Mouse (Mus musculus) liver, embryonic 13.5 days (tissue): ENCODE measurements around the gene B3galt6. TPM values are rescaled to one million over a fixed set of nuclear protein-coding genes. Genes with fewer than 3 reads are reported as not detected.

Experiments used
- ATAC-seq: fragments of 200-750 bp; cut with Nextera tagmentation; 2 replicates; pipeline ENCODE4 v1.8.0; 2017; ENCODE audit warnings: low read depth, mild to moderate bottlenecking, moderate number of reproducible peaks, moderate library complexity
- DNase-seq: peaks from one replicate; pipeline ENCODE4 v3.0.0; 2022
- H3K27ac ChIP-seq: fragments of 300-500 bp; sonication (generic); 2 replicates; pipeline ENCODE4 v1.5.1; 2015; ENCODE audit warnings: moderate library complexity, mild to moderate bottlenecking, inconsistent platforms
- H3K27me3 ChIP-seq: fragments of 300-500 bp; sonication (generic); 2 replicates; pipeline ENCODE4 v1.6.1; 2015; ENCODE audit warnings: mild to moderate bottlenecking, inconsistent platforms
- H3K36me3 ChIP-seq: fragments of 300-500 bp; sonication (generic); 2 replicates; pipeline ENCODE4 v1.6.1; 2015; ENCODE audit warnings: mild to moderate bottlenecking, inconsistent platforms
- H3K4me1 ChIP-seq: fragments of 300-500 bp; sonication (generic); replicated peaks from 2 replicates; pipeline ENCODE4 v1.6.1; 2015; ENCODE audit warnings: inconsistent platforms
- H3K4me2 ChIP-seq: fragments of 300-500 bp; sonication (generic); 2 replicates; pipeline ENCODE4 v1.6.1; 2015; ENCODE audit warnings: inconsistent platforms, mild to moderate bottlenecking, moderate library complexity
- H3K4me3 ChIP-seq: fragments of 300-500 bp; sonication (generic); replicated peaks from 2 replicates; pipeline ENCODE4 v1.5.1; 2015; ENCODE audit warnings: mild to moderate bottlenecking, inconsistent platforms
- H3K9ac ChIP-seq: fragments of 300-500 bp; sonication (generic); 2 replicates; pipeline ENCODE4 v1.6.1; 2015; ENCODE audit warnings: mild to moderate bottlenecking, inconsistent platforms
- H3K9me3 ChIP-seq: fragments of 300-500 bp; sonication (generic); replicated peaks from 2 replicates; pipeline ENCODE4 v1.6.1; 2016; ENCODE audit warnings: inconsistent platforms
- WGBS: fragments of 180-500 bp; shearing (Covaris S2); methylation state at CpG from one replicate; pipeline ENCODE4 v1.1.7; 2015; ENCODE audit not compliant: insufficient replicate concordance; 5-methylcytosine and 5-hydroxymethylcytosine counted together
- polyA plus RNA-seq: library from polyadenylated mRNA; unstranded; fragments of >200 nt; fragmentation: Nextera tagmentation; extraction: Ambion mirVana; gene quantifications from 2 replicates; pipeline ENCODE4 v1.2.1, GENCODE M21; 2015

The B3galt6 gene
- 5.5 and 6.2 TPM in 2 replicates for polyA plus RNA-seq

DNA sequence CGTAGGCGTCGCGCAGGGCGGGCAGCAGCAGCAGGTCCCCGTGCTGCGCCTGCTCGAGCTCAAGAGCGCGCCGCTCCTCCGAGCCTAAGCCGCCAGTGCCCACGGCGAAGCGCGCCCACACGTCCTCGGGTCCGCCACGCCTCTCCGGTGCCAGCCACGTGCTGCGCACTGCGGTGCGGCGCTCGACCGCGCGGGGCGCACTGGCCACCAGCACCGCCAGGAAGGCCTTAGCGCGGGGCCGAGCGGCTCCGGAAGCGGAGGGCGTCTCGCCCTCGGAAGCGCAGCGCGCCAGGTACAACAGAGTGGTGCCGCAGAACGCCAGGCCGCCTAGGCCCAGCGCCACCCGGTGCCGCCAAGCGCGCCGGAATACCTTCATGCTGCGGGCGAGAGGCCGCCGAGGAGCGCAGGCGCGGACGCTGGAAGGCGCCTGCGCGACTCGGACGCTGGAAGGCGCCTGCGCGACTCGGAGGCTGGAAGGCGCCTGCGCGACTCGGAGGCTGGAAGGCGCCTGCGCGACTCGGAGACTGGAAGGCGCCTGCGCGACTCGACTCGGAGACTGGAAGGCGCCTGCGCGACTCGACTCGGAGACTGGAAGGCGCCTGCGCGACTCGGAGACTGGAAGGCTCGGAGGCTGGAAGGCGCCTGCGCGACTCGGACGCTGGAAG lies at the start of gene B3galt6, which contains the start of gene Sdf4:
TSS of gene B3galt6 (minus strand) at position 409 of the 665 bp plus-strand sequence.
TSS of gene Sdf4 (plus strand) at position 632 of the 665 bp plus-strand sequence.
- Histone ChIP-seq H3K36me3 (peaks cover 22% of the 10 kb centered on the region), H3K27ac (peak within 1 kb of the TSS; percentile 96), H3K9me3 (no peaks in the 10 kb centered on the region), H3K4me1 (peaks cover 75% of the 10 kb centered on the region), H3K9ac (peak within 1 kb of the TSS; percentile 92), H3K4me2 (peak within 1 kb of the TSS; percentile 100), H3K27me3 (no peaks in the 10 kb centered on the region), H3K4me3 (peak within 1 kb of the TSS; percentile 85)
- WGBS: under 1% methylated on average over 99 of the region's 99 CpGs
- peak; percentile 80 for DNase-seq
- peak; percentile 79 for ATAC-seq

DNA sequence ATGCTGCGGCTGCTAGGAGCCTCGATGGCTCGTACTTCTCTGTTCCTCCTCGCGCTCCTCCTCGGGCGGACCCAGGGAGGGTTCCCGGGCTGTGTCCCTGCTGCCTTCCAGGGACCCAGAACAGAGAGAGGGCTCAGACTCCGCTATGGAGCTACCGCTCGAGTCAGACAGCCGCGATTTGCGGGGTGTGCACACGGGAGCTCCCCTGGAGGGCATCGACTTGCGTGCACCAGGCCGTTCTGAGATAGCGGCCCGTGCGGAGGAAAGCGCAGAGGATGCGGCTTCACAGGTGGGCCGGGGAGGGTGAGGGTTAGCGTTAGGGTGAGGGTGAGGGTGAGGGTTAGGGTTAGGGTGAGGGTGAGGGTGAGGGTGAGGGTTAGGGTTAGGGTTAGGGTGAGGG lies 42.5 kb upstream of the B3galt6 start:
- Histone ChIP-seq H3K27me3 (peaks cover 28% of the 10 kb centered on the region), H3K4me1 (peaks cover 28% of the 10 kb centered on the region), H3K9me3 (no peaks in the 10 kb centered on the region), H3K36me3 (no peaks in the 10 kb centered on the region), H3K9ac (no peak overlapping the region), H3K4me3 (peak overlapping the region; percentile 10; the same call in 1 of the 2 replicates), H3K27ac (no peak overlapping the region), H3K4me2 (peak overlapping the region; percentile 34; the same call in 1 of the 2 replicates)
- ATAC-seq (no peak), DNase-seq (no peak)
- WGBS: 6% methylated on average over 25 of the region's 25 CpGs

DNA sequence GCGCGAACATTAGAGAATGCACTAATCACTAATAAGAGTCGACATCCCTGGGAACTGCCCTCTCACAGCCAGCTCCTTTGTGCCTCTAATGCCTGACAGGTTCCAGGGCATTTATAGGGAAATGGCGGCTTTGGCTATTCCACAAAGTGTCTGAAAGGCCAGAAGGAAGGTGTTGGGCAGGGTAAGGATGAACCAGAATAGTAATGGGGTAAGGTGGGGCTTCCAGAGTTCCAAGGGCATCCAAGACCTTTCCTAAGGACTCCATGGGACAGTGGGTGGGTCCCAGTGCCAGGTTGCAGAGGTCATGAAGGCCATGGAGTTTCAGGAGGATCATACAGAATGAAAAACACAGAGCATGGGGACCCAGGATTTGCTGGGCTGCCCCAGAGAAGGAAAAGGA lies 41.9 kb upstream of the B3galt6 start:
- no peak for ATAC-seq
- H3K36me3 ChIP-seq: no peaks in the 10 kb centered on the region
- H3K4me2 ChIP-seq: no peak overlapping the region
- H3K27me3 ChIP-seq: peaks cover 28% of the 10 kb centered on the region
- no peak overlapping the region for H3K9ac ChIP-seq
- H3K4me1 ChIP-seq: peaks cover 28% of the 10 kb centered on the region
- 69% methylated on average over 4 of the region's 4 CpGs for whole genome bisulfite sequencing
- no peak overlapping the region for H3K4me3 ChIP-seq
- H3K27ac ChIP-seq: no peak overlapping the region
- no peak for DNase-seq
- no peaks in the 10 kb centered on the region for H3K9me3 ChIP-seq

DNA sequence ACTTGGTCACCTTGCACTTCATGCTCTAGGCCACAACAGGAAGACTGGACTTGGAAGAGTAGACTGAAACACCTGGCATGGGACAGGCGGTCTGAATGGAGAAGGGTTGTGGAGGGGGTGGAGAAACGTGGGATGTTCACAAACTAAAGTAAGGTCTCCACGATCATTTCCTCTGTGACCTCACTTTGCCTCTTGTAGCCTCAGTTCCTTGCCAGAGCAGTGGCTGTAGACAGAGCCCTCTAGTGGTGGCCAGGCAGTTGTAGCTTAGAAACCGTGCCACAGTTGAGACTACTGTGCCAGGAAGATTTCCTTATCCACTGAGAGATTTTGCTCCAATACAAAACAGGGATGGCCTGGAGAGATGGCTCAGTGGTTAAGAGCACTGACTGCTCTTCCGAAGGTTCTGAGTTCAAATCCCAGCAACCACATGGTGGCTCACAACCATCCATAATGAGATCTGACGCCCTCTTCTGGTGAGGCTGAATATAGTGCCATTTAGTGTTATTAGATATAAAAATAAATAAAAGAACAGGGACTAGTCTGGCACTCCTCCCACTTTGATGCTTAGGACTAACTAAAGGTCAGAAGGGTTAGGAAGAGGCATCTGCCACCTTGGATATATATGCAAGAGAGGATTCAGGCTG lies 41.1 kb upstream of the B3galt6 start:
- Histone ChIP-seq H3K27me3 (peaks cover 28% of the 10 kb centered on the region), H3K4me3 (no peak overlapping the region), H3K4me1 (peaks cover 28% of the 10 kb centered on the region), H3K4me2 (no peak overlapping the region), H3K27ac (no peak overlapping the region), H3K9me3 (no peaks in the 10 kb centered on the region), H3K36me3 (no peaks in the 10 kb centered on the region), H3K9ac (no peak overlapping the region)
- 30% methylated on average over 6 of the region's 6 CpGs for WGBS
- no peak for ATAC-seq
- peak; percentile 31 for DNase-seq

DNA sequence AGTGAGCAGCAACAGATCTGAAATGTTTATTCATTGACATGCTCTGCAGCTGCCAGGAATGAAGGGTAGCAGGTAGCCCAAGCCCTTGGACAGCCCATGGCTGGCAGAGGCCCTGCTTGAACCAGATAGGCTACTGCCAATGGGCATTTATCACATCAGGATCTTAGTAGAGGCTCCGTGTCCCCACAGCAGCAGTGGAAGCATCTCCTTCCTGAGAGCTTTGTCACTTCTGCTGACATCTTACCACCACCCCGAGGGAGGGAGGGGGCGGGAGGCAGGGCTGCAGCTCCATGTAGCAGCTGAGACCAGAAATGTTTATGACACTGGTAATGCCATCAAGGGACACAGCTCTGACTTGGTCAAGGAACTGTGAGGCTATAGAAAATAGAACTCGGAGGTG lies 40.4 kb upstream of the B3galt6 start:
- H3K27ac ChIP-seq: no peak overlapping the region; the same call in 1 of the 2 replicates

DNA sequence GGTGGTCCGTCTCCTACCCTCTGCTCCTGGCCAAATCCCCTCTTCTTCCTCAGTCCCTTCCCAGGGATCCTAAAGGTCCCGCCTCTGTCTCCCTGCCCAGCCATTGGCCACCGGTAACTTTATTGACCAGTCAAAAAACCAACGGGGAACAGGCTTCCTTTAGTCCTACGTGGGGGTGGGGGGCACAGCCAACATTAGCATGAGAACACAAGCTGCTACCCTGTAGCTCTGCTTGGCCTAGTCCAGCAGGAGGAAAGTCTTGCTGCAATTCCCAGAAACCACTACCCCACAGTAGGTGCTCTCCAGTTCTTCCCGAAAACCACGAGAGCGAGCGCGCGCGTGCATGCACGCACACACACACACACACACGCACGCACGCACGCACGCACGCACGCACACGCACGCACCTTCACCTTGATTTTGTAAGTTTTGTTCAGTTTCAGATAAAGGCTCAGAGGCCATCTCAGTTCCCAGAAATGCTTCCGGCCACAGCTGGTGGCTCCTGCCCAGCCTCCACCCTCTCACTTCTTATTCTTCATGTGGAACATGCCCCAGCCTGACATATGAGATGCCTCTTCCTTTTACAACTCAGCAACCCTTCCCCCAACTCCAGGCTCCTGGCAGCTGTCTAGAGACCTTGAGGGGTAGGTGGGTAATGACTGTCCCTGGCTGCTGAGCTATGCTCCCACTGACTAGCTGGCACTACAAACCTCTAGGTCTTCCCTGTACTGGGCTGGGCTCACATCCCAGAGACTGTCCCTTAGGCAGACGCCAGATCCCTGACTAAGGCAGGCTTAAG lies 39.3 kb upstream of the B3galt6 start:
- H3K27me3 ChIP-seq: peaks cover 28% of the 10 kb centered on the region
- H3K9ac ChIP-seq: peak overlapping the region; percentile 44
- H3K27ac ChIP-seq: peak overlapping the region; percentile 72
- H3K36me3 ChIP-seq: peaks cover 5% of the 10 kb centered on the region; the same call in 1 of the 2 replicates
- DNase-seq (no peak), ATAC-seq (peak; percentile 71)
- peak overlapping the region; percentile 50 for H3K4me3 ChIP-seq
- WGBS: 3% methylated on average over 24 of the region's 24 CpGs
- H3K4me2 ChIP-seq: peak overlapping the region; percentile 59
- no peaks in the 10 kb centered on the region for H3K9me3 ChIP-seq
- H3K4me1 ChIP-seq: peaks cover 28% of the 10 kb centered on the region

More for the DNA sequence above, 40.4 kb upstream of the B3galt6 start:
- ATAC-seq (no peak), DNase-seq (no peak)
- Histone ChIP-seq H3K9me3 (no peaks in the 10 kb centered on the region), H3K4me2 (no peak overlapping the region), H3K27me3 (peaks cover 28% of the 10 kb centered on the region), H3K4me3 (no peak overlapping the region), H3K36me3 (peaks cover 5% of the 10 kb centered on the region; the same call in 1 of the 2 replicates), H3K9ac (no peak overlapping the region), H3K4me1 (peaks cover 28% of the 10 kb centered on the region)
- WGBS: 39% methylated on average over 4 of the region's 4 CpGs

DNA sequence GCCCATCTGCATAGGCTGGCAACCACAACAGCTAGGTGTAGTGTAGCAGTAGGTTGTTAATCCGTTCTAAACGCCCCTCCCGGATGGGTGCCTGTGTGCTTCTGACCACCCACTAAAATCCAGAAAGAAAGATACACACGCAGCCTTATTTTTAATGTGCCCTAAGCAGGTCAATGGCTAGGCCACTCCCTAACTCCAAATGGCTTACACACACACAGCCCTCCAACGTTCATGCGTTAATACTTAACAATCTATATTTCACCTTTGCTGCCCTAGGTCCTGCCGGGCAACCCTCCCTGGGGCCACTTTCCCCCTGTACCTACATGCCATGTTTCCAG lies 38.8 kb upstream of the B3galt6 start:
- Histone ChIP-seq H3K4me2 (peak overlapping the region; percentile 59), H3K9ac (peak overlapping the region; percentile 44), H3K27me3 (peaks cover 24% of the 10 kb centered on the region), H3K4me3 (peak overlapping the region; percentile 50), H3K36me3 (peaks cover 5% of the 10 kb centered on the region; the same call in 1 of the 2 replicates), H3K27ac (no peak overlapping the region; the same call in 1 of the 2 replicates), H3K9me3 (no peaks in the 10 kb centered on the region), H3K4me1 (peaks cover 30% of the 10 kb centered on the region)
- ATAC-seq: peak; percentile 13
- no peak for DNase-seq
- WGBS: 23% methylated on average over 7 of the region's 7 CpGs

DNA sequence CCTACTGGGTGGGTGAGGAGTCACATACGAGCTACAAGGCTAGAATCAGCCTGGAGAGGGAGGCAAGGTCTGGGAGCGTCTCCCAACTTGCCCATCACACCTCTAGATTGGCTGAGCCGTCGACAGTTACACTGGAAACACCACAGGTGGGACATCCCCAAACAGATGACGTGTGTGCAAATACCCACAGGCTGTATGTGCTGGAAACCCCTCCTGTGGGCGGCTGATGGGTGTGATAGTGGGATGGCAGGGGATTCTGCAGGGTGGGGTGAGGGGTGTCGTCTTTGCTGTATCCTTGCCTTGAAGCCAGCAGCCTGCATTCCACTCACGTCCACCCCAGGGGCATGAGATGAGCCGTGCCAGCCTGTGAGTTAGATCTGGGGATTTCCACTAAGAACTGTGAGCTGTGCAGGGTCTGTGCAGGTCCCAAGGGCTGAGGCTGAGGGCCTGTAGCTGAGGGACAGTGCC lies 38.2 kb upstream of the B3galt6 start:
- no peak for DNase-seq
- no peak for ATAC-seq
- Histone ChIP-seq H3K27me3 (peaks cover 18% of the 10 kb centered on the region), H3K27ac (no peak overlapping the region), H3K9ac (peak overlapping the region; percentile 44), H3K4me1 (peaks cover 35% of the 10 kb centered on the region), H3K4me2 (peak overlapping the region; percentile 59), H3K36me3 (peaks cover 5% of the 10 kb centered on the region; the same call in 1 of the 2 replicates), H3K4me3 (peak overlapping the region; percentile 50), H3K9me3 (no peaks in the 10 kb centered on the region)
- WGBS: 55% methylated on average over 9 of the region's 9 CpGs

DNA sequence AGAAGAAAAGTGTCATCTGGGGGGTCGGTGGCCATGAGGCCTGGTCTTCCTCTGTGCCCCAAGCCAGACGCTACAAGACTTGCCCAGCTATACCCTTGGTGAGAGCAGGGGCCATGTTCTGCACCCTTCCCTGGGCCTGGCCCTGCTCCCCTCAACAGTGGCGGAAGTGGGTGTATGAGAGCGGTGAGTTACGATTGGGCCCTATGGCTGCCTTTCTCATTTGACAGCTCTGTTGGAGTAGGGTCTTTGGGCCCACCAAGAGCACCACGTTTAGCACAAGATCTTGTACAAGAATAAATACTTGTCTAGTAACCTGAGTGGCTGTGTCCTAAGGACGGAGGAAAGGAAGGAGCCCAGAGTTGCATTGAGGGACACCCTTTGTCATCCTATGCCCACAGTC lies 36.1 kb upstream of the B3galt6 start:
- Histone ChIP-seq H3K9ac (no peak overlapping the region), H3K27me3 (no peaks in the 10 kb centered on the region), H3K4me1 (peaks cover 36% of the 10 kb centered on the region), H3K27ac (no peak overlapping the region), H3K4me2 (no peak overlapping the region), H3K4me3 (no peak overlapping the region), H3K36me3 (peaks cover 5% of the 10 kb centered on the region; the same call in 1 of the 2 replicates), H3K9me3 (no peaks in the 10 kb centered on the region)
- no peak for ATAC-seq
- no peak for DNase-seq
- WGBS: 82% methylated on average over 7 of the region's 7 CpGs

DNA sequence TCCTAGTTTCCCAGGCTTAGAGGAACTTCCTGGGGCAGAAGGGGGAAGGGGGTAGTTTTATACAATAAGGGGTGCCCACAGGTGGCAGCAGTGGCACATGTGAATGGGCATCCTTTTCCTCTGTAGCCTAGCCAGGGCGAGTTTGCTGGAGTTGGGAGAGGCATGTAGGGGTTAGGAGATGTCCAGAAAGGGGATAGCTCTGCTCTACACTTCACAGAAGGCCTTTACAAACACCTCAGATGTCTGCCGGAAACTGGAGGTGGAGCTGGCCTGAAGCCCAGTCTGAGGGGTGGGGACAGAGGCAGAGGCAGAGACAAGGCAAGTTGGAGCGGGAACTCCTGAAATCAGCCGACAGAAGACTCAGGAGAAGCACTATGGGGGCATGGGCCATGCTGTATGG lies 33.6 kb upstream of the B3galt6 start, which contains the start of gene Tnfrsf18:
TSS of gene Tnfrsf18 (plus strand) at position 152 of the 400 bp plus-strand sequence.
- Histone ChIP-seq H3K4me2 (no peak within 1 kb of the TSS), H3K4me1 (peaks cover 25% of the 10 kb centered on the region), H3K9ac (no peak within 1 kb of the TSS), H3K27me3 (no peaks in the 10 kb centered on the region), H3K4me3 (no peak within 1 kb of the TSS), H3K9me3 (no peaks in the 10 kb centered on the region), H3K27ac (no peak within 1 kb of the TSS), H3K36me3 (peaks cover 5% of the 10 kb centered on the region; the same call in 1 of the 2 replicates)
- ATAC-seq (no peak), DNase-seq (no peak)
- WGBS: 38% methylated on average over 4 of the region's 4 CpGs

DNA sequence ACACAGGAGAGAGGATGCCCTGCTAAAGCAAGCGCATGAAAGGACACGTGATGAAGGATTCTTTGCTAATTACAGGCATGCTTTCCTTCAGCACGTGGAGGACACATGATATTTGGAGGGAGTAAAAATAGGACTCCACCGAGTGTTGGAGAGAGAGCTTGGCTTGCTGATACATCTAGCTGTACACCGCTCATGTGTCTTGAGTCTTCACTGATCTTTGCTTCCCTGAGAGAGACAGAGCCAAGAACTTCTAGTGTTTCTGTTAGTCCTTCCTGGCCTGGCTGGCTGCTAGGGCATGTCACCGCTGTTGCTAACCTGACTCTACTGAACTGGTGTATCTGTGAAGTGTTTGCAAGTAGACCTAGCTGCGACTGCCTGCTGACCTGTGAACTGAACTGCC lies 31.7 kb upstream of the B3galt6 start:
- Histone ChIP-seq H3K4me1 (peaks cover 17% of the 10 kb centered on the region), H3K9ac (no peak overlapping the region), H3K36me3 (peaks cover 5% of the 10 kb centered on the region; the same call in 1 of the 2 replicates), H3K27ac (no peak overlapping the region), H3K27me3 (no peaks in the 10 kb centered on the region), H3K4me2 (no peak overlapping the region), H3K4me3 (no peak overlapping the region), H3K9me3 (no peaks in the 10 kb centered on the region)
- DNase-seq (no peak), ATAC-seq (no peak)
- WGBS: 76% methylated on average over 7 of the region's 7 CpGs
